Mouse (Mus musculus) myocyte (in vitro differentiated cells): ENCODE results near the gene Ttc29. TPM values are rescaled to one million over a fixed set of nuclear protein-coding genes. Genes with fewer than 3 reads are reported as not detected.

Experiments
- H3K27me3 ChIP-seq: one replicate; pipeline ENCODE4 v1.6.1; 2011; ENCODE audit not compliant: control insufficient read depth, insufficient read depth, insufficient read length
- H3K36me3 ChIP-seq: one replicate; pipeline ENCODE4 v1.6.1; 2011; ENCODE audit not compliant: control insufficient read depth, insufficient read depth
- H3K4me2 ChIP-seq: one replicate; pipeline ENCODE4 v1.6.1; 2011; ENCODE audit warnings: low read depth, control low read depth
- H3K4me3 ChIP-seq: one replicate; pipeline ENCODE4 v1.5.1; 2011; ENCODE audit warnings: mild to moderate bottlenecking, control low read depth, moderate library complexity
- H3K79me2 ChIP-seq: one replicate; pipeline ENCODE4 v1.6.1; 2011; ENCODE audit not compliant: control insufficient read depth, insufficient read depth
- H3ac ChIP-seq: one replicate; pipeline ENCODE4 v1.6.1; 2011; ENCODE audit not compliant: control insufficient read depth, insufficient read length
- CEBPB ChIP-seq: IDR thresholded peaks from 2 replicates; pipeline ENCODE4 v1.6.1; 2011; ENCODE audit warnings: mild to moderate bottlenecking, moderate library complexity; ENCODE audit not compliant: poor library complexity, insufficient read depth, severe bottlenecking
- E2F4 ChIP-seq: IDR thresholded peaks from one replicate; pipeline ENCODE4 v1.6.1; 2011; ENCODE audit warnings: mild to moderate bottlenecking, control low read depth, moderate library complexity; ENCODE audit not compliant: insufficient read depth
- MAX ChIP-seq: IDR thresholded peaks from one replicate; pipeline ENCODE4 v1.6.1; 2011; ENCODE audit warnings: low read depth, mild to moderate bottlenecking, control low read depth
- MYOD1 ChIP-seq, 3 experiments: IDR thresholded peaks; one replicate each; pipeline ENCODE4 v1.6.1; 2011; ENCODE audit warnings: control low read depth in 2 of 3, low read depth in 2 of 3, mild to moderate bottlenecking in 2 of 3, moderate library complexity in 1 of 3; ENCODE audit not compliant: insufficient read length in 2 of 3, control insufficient read depth in 1 of 3
- MYOG ChIP-seq, 3 experiments: IDR thresholded peaks; one replicate each; pipeline ENCODE4 v1.6.1; 2011; ENCODE audit warnings: control low read depth in 2 of 3, low read depth in 2 of 3, mild to moderate bottlenecking in 2 of 3; ENCODE audit not compliant: insufficient read length in 2 of 3, control insufficient read depth in 1 of 3, insufficient read depth in 1 of 3
- POLR2A ChIP-seq: IDR thresholded peaks from one replicate; pipeline ENCODE4 v1.6.1; 2011; ENCODE audit warnings: low read depth, mild to moderate bottlenecking, control low read depth, moderate library complexity; ENCODE audit not compliant: insufficient read length
- POLR2AphosphoS2 ChIP-seq: IDR thresholded peaks from one replicate; pipeline ENCODE4 v1.6.1; 2011; ENCODE audit warnings: low read depth, control low read depth; ENCODE audit not compliant: insufficient read length
- REST ChIP-seq: IDR thresholded peaks from one replicate; pipeline ENCODE4 v1.6.1; 2011; ENCODE audit warnings: mild to moderate bottlenecking, control low read depth, moderate library complexity; ENCODE audit not compliant: insufficient read depth, insufficient read length
- SRF ChIP-seq: IDR thresholded peaks from one replicate; pipeline ENCODE4 v1.6.1; 2011; ENCODE audit warnings: low read depth; ENCODE audit not compliant: control insufficient read depth, insufficient read length
- TCF12 ChIP-seq: IDR thresholded peaks from one replicate; pipeline ENCODE4 v1.6.1; 2011; ENCODE audit warnings: mild to moderate bottlenecking, control low read depth; ENCODE audit not compliant: poor library complexity, insufficient read depth, severe bottlenecking
- TCF3 ChIP-seq: IDR thresholded peaks from one replicate; pipeline ENCODE4 v1.6.1; 2011; ENCODE audit warnings: low read depth, control low read depth; ENCODE audit not compliant: insufficient read length
- USF1 ChIP-seq: IDR thresholded peaks from one replicate; pipeline ENCODE4 v1.6.1; 2011; ENCODE audit warnings: low read depth, mild to moderate bottlenecking, control low read depth, moderate library complexity
- polyA plus RNA-seq: library from polyadenylated mRNA; unstranded; fragments of >200 nt; fragmentation: generic; extraction: Trizol; gene quantifications from one replicate; pipeline ENCODE4 v1.2.1, GENCODE M21; 2012; ENCODE audit warnings: missing spikeins

Ttc29 gene
- polyA plus RNA-seq, 1 experiment, result not detected

- no peaks in the 10 kb centered on the region for H3K36me3 ChIP-seq
- H3K79me2 ChIP-seq, result no peaks in the 10 kb centered on the region
- H3ac ChIP-seq, result no peak overlapping the region
- no peak overlapping the region for H3K4me3 ChIP-seq
- TF ChIP-seq MYOD1 (IDR thresholded peaks at IDR 0.05; ENCODE audit: control insufficient read depth in 1 of 3, insufficient read length in 2 of 3, low read depth in 2 of 3) (no peak), MAX (no peak), MYOG (IDR thresholded peaks at IDR 0.05; ENCODE audit: control insufficient read depth in 1 of 3, insufficient read depth in 1 of 3, insufficient read length in 2 of 3, low read depth in 2 of 3) (no peak), E2F4 (no peak), POLR2A (no peak), CEBPB (no peak), TCF3 (no peak), SRF (no peak), POLR2AphosphoS2 (no peak), USF1 (no peak)
- H3K4me2 ChIP-seq, result no peak overlapping the region
- H3K27me3 ChIP-seq, result no peaks in the 10 kb centered on the region
Measured at GRCm38 (mm10) chr8:78230721-78231120, 17.6 kb downstream of the Ttc29 start.

- TF ChIP-seq MAX (no peak), POLR2AphosphoS2 (no peak), TCF3 (no peak), POLR2A (no peak), MYOG (IDR thresholded peaks at IDR 0.05; ENCODE audit: control insufficient read depth in 1 of 3, insufficient read depth in 1 of 3, insufficient read length in 2 of 3, low read depth in 2 of 3) (no peak), SRF (no peak), USF1 (no peak), MYOD1 (IDR thresholded peaks at IDR 0.05; ENCODE audit: control insufficient read depth in 1 of 3, insufficient read length in 2 of 3, low read depth in 2 of 3) (no peak), TCF12 (no peak), CEBPB (no peak), E2F4 (no peak), REST (no peak)
- H3K4me2 ChIP-seq, result no peak overlapping the region
- H3K4me3 ChIP-seq, result no peak overlapping the region
- no peak overlapping the region for H3ac ChIP-seq
- no peaks in the 10 kb centered on the region for H3K79me2 ChIP-seq
- no peaks in the 10 kb centered on the region for H3K27me3 ChIP-seq
- H3K36me3 ChIP-seq, result no peaks in the 10 kb centered on the region
Measured at GRCm38 (mm10) chr8:78232870-78233707, 20.0 kb downstream of the Ttc29 start.

- H3K4me2 ChIP-seq, result no peak overlapping the region
- no peaks in the 10 kb centered on the region for H3K79me2 ChIP-seq
- no peak overlapping the region for H3ac ChIP-seq
- no peaks in the 10 kb centered on the region for H3K27me3 ChIP-seq
- H3K4me3 ChIP-seq, result no peak overlapping the region
- no peaks in the 10 kb centered on the region for H3K36me3 ChIP-seq
- TF ChIP-seq E2F4 (no peak), USF1 (no peak), POLR2A (no peak), REST (no peak), MYOD1 (IDR thresholded peaks at IDR 0.05; ENCODE audit: control insufficient read depth in 1 of 3, insufficient read length in 2 of 3, low read depth in 2 of 3) (no peak), MAX (no peak), SRF (no peak), TCF3 (no peak), TCF12 (no peak), CEBPB (no peak), MYOG (IDR thresholded peaks at IDR 0.05; ENCODE audit: control insufficient read depth in 1 of 3, insufficient read depth in 1 of 3, insufficient read length in 2 of 3, low read depth in 2 of 3) (no peak), POLR2AphosphoS2 (no peak)
Measured at GRCm38 (mm10) chr8:78233708-78234201, 20.7 kb downstream of the Ttc29 start.

- no peak overlapping the region for H3K4me3 ChIP-seq
- no peaks in the 10 kb centered on the region for H3K27me3 ChIP-seq
- no peaks in the 10 kb centered on the region for H3K79me2 ChIP-seq
- no peak overlapping the region for H3ac ChIP-seq
- no peak for TF ChIP-seq REST
- no peak for TF ChIP-seq MYOD1 (IDR thresholded peaks at IDR 0.05; ENCODE audit: control insufficient read depth in 1 of 3, insufficient read length in 2 of 3, low read depth in 2 of 3)
- TF ChIP-seq POLR2AphosphoS2, result no peak
- TF ChIP-seq SRF, result no peak
- TF ChIP-seq CEBPB, result no peak
- TF ChIP-seq E2F4, result no peak
- no peak for TF ChIP-seq POLR2A
- TF ChIP-seq TCF12, result no peak
- TF ChIP-seq MYOG (IDR thresholded peaks at IDR 0.05; ENCODE audit: control insufficient read depth in 1 of 3, insufficient read depth in 1 of 3, insufficient read length in 2 of 3, low read depth in 2 of 3), result no peak
- no peak for TF ChIP-seq MAX
- TF ChIP-seq USF1, result no peak
- TF ChIP-seq TCF3, result no peak
- H3K4me2 ChIP-seq, result no peak overlapping the region
- H3K36me3 ChIP-seq, result no peaks in the 10 kb centered on the region
Measured at GRCm38 (mm10) chr8:78237972-78238675, 25.0 kb downstream of the Ttc29 start.
